Mouse (Mus musculus) megakaryocyte-erythroid progenitor cell, adult 5 weeks (primary cell): ENCODE data around the gene Ttbk2. TPM values are rescaled to one million over a fixed set of nuclear protein-coding genes. Genes with fewer than 3 reads are reported as not detected.

Experiments
- polyA plus RNA-seq: library from polyadenylated mRNA; stranded (reverse); fragments of >175 nt; gene quantifications from 2 replicates; pipeline ENCODE4 v1.2.3, GENCODE M21; 2012

Ttbk2 gene
- polyA plus RNA-seq, result 2.0 and 2.6 TPM in 2 replicates

DNA sequence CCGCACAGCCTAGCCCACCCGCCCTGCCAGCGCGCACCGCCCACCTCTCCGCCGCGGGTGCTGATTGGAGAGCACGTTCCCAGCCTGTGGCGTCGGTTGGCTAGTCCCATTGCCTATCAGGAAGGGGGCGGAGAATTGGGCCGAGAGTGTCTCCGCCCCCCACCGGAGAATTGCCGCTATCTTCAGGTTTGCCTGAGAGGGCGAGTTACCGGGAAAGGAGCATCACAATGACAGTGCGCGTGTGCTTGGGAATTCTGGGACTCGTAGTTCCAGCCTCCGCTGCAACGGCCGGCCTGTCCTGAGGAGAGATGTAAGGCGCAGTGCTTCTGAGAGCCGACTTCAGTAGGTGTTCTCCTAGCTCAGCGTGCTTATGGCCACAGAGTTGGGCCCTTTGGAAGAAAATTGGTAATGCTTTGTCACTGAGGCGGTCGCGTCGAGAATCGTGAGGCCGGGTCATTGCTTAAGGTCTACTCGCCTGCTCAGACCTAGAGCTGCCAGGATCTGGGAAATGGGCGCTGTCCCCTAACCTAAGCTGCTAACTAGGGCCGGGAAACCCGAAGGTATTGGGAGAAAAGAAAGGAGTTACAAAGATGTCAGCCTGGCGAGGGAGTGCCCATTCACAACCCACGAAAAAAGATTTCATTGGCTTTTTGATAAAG is at the start of gene Ttbk2:
TSS of gene Ttbk2 (minus strand) at position 181 of the 659 bp plus-strand sequence.

DNA sequence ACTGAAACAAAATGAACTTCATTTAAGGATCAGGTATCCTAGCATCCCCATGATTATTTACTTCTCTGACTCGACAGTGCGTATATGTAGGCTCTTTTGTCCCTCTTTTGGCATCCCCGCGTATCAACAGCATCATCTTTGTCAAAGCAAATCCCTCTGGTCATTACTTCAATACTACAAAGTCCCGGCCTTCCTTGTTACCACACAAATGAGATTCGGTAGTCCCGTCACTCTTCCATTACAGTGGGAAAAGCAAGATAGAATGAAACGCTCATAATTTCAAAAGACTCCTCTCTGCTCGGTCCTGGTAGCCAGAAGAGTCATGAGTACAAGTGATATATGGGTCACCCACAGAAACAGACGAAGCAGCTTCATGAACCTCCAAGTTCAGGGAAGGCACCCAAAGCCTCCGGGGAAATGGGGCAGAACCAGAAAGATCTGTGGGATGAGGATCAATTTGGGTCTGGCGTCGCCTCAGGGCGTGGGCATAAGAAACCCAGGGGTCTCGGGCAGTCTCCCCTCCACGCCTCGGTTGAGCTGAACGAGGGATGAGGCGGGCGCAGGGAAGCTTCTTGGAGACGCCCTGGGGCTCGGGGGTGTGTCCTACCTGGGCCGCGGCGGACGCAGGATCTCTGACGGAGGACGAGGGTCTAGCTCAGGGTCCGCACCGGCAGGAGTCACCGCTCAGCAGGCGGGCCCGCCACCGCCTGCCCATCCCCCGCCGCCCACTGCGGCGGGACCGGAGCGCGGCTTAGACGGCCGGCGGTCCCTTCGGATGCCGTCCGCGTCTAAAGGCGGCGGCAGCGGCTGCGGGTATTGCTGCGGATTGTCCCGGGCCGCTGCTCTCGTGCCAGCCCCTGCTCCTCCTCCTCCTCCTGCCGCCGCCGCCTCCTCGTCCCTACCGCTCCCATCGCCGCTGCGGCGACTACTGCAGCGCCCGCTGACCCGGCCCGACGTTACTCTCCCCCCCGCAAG is 668 bp downstream of the Ttbk2 start, which contains the start of gene Cdan1:
TSS of gene Cdan1 (minus strand) at position 680 of the 975 bp plus-strand sequence.

Other genes starting within 250 kb of the Ttbk2 start
- gene Haus2, start 241.2 kb downstream of the Ttbk2 start, polyA plus RNA-seq, result 2.6 and 2.7 TPM in 2 replicates
- gene Lrrc57, start 241.1 kb downstream of the Ttbk2 start, polyA plus RNA-seq, result 1.7 and 1.9 TPM in 2 replicates
- 0.30 and 0.31 TPM in 2 replicates for gene Stard9, start 221.5 kb downstream of the Ttbk2 start, polyA plus RNA-seq
- gene Cdan1, start 476 bp downstream of the Ttbk2 start, polyA plus RNA-seq, result 73.5 and 80.9 TPM in 2 replicates
- gene Ubr1, start 120.1 kb upstream of the Ttbk2 start, polyA plus RNA-seq, result 12.4 and 14.0 TPM in 2 replicates
- 1.6 and 2.0 TPM in 2 replicates for gene Tmem62, start 126.4 kb upstream of the Ttbk2 start, polyA plus RNA-seq
- gene Ccndbp1, start 157.8 kb upstream of the Ttbk2 start, polyA plus RNA-seq, result 11.6 and 15.6 TPM in 2 replicates
- 0.84 and 1.1 TPM in 2 replicates for gene Epb42, start 186.5 kb upstream of the Ttbk2 start, polyA plus RNA-seq
- gene Tgm5, start 235.2 kb upstream of the Ttbk2 start, polyA plus RNA-seq, result not detected in 2 replicates